21 mouse cellular contexts compared by ENCODE assay signal in genomic region chr17:78313006-78313405, GRCm38 (mm10).
DNase-seq lines count a peak whose midpoint lies in the region; ATAC-seq and TF ChIP-seq lines count a peak whose summit lies in the region.
"Had no signal": no experiment of that assay in that cellular context is flagged by ENCODE, and none has a peak within 500 bp of the region (broad histone marks: within the 10 kb centered on the region; RNA-seq: fewer than 3 reads in every experiment).

No protein-coding gene starts in this region.

- no peaks in the 10 kb centered on the region for H3K9me3 ChIP-seq in forebrain, embryonic 15.5 days
- H3K9me3 ChIP-seq in forebrain, embryonic 10.5 days = no peaks in the 10 kb centered on the region
- no peaks in the 10 kb centered on the region for H3K9me3 ChIP-seq in forebrain, postnatal 0 days (ENCODE audit: low read length)
- H3K9me3 ChIP-seq: heart, embryonic 15.5 days; midbrain, embryonic 15.5 days had no signal

- no peaks in the 10 kb centered on the region for H3K27me3 ChIP-seq in forebrain, embryonic 15.5 days
- no peaks in the 10 kb centered on the region for H3K27me3 ChIP-seq in forebrain, embryonic 10.5 days (ENCODE audit: poor library complexity, severe bottlenecking)
- no peaks in the 10 kb centered on the region for H3K27me3 ChIP-seq in forebrain, postnatal 0 days (ENCODE audit: insufficient read depth, low read length)
- H3K27me3 ChIP-seq: heart, embryonic 15.5 days; midbrain, embryonic 15.5 days had no signal

- 73% methylated on average over 12 of the region's 12 CpGs for WGBS in forebrain, embryonic 15.5 days
- WGBS in forebrain, embryonic 10.5 days = 96% methylated on average over 12 of the region's 12 CpGs
- 70% methylated on average over 12 of the region's 12 CpGs for WGBS in forebrain, postnatal 0 days

- no peak for DNase-seq in forebrain, embryonic 10.5 days (ENCODE audit: extremely low spot score, low spot score)
- DNase-seq in left cerebral cortex, postnatal 4 days = peak; percentile 11
- DNase-seq in left cerebral cortex, postnatal 10 days (ENCODE audit: extremely low spot score in 1 of 2, low spot score in 2 of 2) = no peak
- peak; percentile 22 for DNase-seq in forebrain, postnatal 0 days
- peak; percentile 35 to 62 for DNase-seq in layer of hippocampus, postnatal 14 days (ENCODE audit: low spot score in 2 of 2)
- DNase-seq in natural killer cell, adult 2 months (ENCODE audit: low spot score in 2 of 2) = no peak
- no peak for DNase-seq in spleen, postnatal 4 days (ENCODE audit: low spot score in 2 of 2)
- DNase-seq: B cell, adult 2 months; cerebellum, postnatal 25 days; embryo, embryonic 11 days; gastrocnemius, postnatal 10 days; heart, postnatal 4 days; lung, adult 2 months; retina, postnatal 1 day; thymus, postnatal 25 days had no signal

- H3K36me3 ChIP-seq in forebrain, embryonic 15.5 days = no peaks in the 10 kb centered on the region
- H3K36me3 ChIP-seq in forebrain, embryonic 10.5 days (replicated peaks) = peaks cover 22% of the 10 kb centered on the region
- no peaks in the 10 kb centered on the region for H3K36me3 ChIP-seq in forebrain, postnatal 0 days (ENCODE audit: insufficient read depth)
- H3K36me3 ChIP-seq: heart, embryonic 15.5 days; midbrain, embryonic 15.5 days had no signal

- intact Hi-C loops in left cerebral cortex, postnatal 4 days (cut with DNase I) = no loop called here
- intact Hi-C loops in left cerebral cortex, postnatal 10 days (cut with DNase I) = no loop called here

- H3K4me2 ChIP-seq in forebrain, embryonic 15.5 days (replicated peaks) = no peak overlapping the region
- no peak overlapping the region for H3K4me2 ChIP-seq in forebrain, postnatal 0 days (ENCODE audit: low read depth)
- H3K4me2 ChIP-seq: heart, embryonic 15.5 days; liver, embryonic 11.5 days; midbrain, embryonic 15.5 days had no signal

- no peak overlapping the region for H3K9ac ChIP-seq in forebrain, embryonic 15.5 days (replicated peaks)
- no peak overlapping the region for H3K9ac ChIP-seq in forebrain, postnatal 0 days
- H3K9ac ChIP-seq: heart, embryonic 15.5 days; midbrain, embryonic 15.5 days had no signal

- ATAC-seq in forebrain, embryonic 15.5 days (replicated peaks) = peak; percentile 74
- ATAC-seq in forebrain, postnatal 0 days = peak; percentile 79
- ATAC-seq: hindbrain, postnatal 0 days; intestine, postnatal 0 days had no signal

- no peak for TF ChIP-seq CTCF in forebrain, postnatal 0 days (IDR thresholded peaks at IDR 0.05; ENCODE audit: low read depth)

- H3K4me1 ChIP-seq in forebrain, embryonic 15.5 days = 0 out of 2 replicates have a peak, but pooled peaks cover 3% of the 10 kb centered on the region
- no peaks in the 10 kb centered on the region for H3K4me1 ChIP-seq in forebrain, embryonic 10.5 days
- H3K4me1 ChIP-seq in forebrain, postnatal 0 days (ENCODE audit: insufficient read depth) = no peaks in the 10 kb centered on the region
- H3K4me1 ChIP-seq: heart, embryonic 15.5 days; midbrain, embryonic 15.5 days had no signal

- no peak overlapping the region for H3K4me3 ChIP-seq in forebrain, embryonic 15.5 days
- H3K4me3 ChIP-seq in forebrain, embryonic 10.5 days = no peak overlapping the region
- H3K4me3 ChIP-seq in forebrain, postnatal 0 days (ENCODE audit: low read depth, low read length) = no peak overlapping the region
- H3K4me3 ChIP-seq: heart, embryonic 15.5 days; midbrain, embryonic 15.5 days had no signal

- H3K27ac ChIP-seq in forebrain, embryonic 15.5 days (replicated peaks) = no peak overlapping the region
- H3K27ac ChIP-seq in forebrain, embryonic 10.5 days = no peak overlapping the region
- H3K27ac ChIP-seq in forebrain, postnatal 0 days (ENCODE audit: low read depth, low read length) = no peak overlapping the region
- H3K27ac ChIP-seq: heart, embryonic 15.5 days; hindbrain, postnatal 0 days; midbrain, embryonic 15.5 days had no signal

Comparison
In these comparisons a context has a peak if more than half of its experiments do, and no peak if none do; other contexts are left out.
1. DNase-seq: peak in left cerebral cortex, postnatal 4 days (single experiment), forebrain, postnatal 0 days (single experiment) and layer of hippocampus, postnatal 14 days (2 of 2); none in forebrain, embryonic 10.5 days (single experiment), left cerebral cortex, postnatal 10 days (0 of 2), natural killer cell, adult 2 months (0 of 2) and spleen, postnatal 4 days (0 of 2).